Mouse (Mus musculus) gastrocnemius, postnatal 4 days (tissue): ENCODE measurements around the gene Eya2. TPM values are rescaled to one million over a fixed set of nuclear protein-coding genes. Genes with fewer than 3 reads are reported as not detected.
A peak's percentile ranks its signal among the peaks of the same experiment; 100 is the strongest.
"Not testable (repeated sequence)": the region's sequence is repeated elsewhere in the genome, so short reads cannot be mapped to it uniquely, and the experiment has no call there.

Experiments
- DNase-seq, 2 experiments: peaks; one replicate each; pipeline ENCODE4 v3.0.0; 2021 to 2022; ENCODE audit warnings: low spot score in 2 of 2, mixed read lengths in 2 of 2
- total RNA-seq, 2 experiments: library from RNA; stranded (reverse); gene quantifications; 2 replicates each; pipeline ENCODE4 v1.2.3; 2021

Eya2 gene
- total RNA-seq, 2 experiments from 2014 or later = 6.0 to 15.0 TPM

DNA sequence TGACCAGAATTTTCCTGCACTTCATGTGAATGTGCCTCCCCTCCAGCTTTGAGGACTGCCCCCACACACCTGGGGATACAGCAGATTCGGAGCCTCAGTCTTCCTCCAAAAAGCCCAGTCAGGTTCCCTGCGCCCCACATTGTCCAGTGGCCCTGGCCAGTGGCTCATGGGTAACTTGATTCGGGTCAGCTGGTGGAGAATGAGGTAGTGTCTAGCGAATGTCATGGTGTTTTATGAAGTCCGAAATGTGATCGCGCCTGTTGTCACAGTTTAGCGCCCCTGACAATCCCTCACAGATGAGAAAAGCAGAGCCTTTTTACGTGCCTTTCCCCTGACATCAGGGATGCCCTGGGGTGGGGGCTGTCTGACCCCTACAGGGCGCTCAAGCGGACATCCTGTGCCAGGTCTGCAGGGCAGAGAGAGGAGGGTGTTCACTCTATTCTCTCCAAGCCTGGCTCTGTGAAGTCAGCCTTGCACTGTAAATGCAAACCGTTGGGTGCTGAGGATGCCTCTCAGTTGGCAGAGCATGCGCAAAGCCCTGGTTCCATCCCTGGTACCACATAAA, 164.7 kb downstream of the Eya2 start:
- DNase-seq = no peak

DNA sequence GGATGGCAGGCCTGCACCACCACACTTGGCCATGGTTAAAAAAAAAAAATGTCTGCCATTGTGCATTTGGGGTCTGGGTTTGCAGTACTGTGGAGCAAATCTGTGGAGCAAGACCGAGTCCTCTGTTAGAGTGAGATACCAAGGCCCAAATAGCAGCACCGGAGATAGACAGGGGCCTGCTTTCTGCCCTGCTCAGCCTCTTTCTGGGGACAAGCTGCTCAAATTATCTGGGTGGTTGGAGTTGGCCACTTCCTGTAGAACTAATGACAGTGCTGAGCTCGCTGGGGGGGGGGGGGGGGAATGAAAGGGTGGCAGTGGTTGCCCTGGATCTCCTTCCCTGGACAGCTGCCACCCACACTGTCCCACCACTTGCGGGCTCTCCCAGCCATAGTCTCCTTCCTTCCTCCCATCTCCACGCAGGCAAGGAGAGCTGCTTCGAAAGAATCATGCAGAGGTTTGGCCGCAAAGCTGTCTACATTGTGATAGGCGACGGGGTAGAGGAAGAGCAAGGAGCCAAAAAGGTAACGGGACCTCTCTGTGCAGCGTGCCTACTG, 174.1 kb downstream of the Eya2 start:
- no peak for DNase-seq

DNA sequence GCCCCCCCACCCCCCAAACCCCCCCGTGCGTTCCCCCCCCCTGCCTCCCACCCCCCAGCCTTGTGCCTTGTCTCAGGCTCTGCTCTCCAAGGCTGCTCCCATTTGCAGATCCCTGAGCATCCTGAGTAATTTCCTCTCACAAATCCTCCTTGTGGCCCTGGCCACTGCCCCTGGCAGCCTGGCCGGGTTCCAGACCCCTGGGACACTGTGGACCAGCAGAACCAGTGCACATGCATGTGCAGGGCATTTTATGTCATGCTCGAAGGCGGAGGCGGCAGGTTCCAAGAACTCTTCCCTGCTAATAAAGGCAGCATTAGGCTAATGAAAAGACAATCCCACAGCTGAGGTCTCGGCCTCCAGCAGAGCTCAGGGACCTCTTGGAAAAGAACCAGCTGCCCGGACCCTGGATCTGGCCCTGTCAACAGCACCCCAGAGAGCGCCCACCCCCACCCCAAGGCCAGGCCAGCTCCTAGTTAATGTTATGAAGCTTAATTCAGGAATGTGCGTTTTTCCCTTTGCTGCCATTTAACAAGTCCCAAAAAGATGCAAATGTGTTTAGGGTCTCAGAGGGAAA, 174.6 kb downstream of the Eya2 start:
- DNase-seq = no peak

DNA sequence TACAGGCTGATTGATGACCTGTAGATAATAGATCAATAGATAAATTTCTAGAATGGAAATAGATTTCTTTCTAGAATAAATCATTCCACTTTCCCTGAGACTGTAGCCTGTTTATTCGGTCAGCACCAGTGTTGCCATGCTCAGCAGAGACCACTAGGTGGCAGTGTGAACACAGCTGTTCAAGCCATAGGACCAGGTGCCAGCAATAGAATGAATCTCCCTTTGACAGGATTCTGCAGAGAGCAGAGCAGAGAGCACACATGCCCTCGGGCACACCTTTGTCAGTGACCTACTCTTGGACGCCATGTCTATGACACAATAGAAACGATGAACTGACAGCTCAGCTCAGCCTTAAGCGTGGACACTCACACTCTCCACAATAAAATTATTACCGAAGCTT, 184.1 kb downstream of the Eya2 start:
- peak; percentile 46 to 74 for DNase-seq

DNA sequence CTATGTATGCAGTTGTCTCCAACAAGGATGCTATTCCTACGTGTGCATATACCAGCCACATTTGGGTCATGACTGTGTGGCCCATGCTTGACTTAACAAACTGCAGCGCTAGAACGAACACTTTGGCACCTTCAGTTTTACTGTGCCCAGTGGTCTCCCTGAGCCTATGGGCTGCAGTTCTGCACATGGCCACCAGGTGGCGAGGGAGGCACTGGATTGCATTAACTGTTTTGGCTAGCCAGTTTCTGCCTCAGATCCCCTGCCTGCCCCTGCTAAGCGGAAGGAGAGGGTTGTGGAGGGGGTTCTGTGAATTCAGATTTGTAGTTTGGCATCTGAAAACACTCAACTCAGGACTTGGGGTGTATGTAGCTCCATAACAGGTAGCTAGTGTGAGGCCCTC, 187.5 kb downstream of the Eya2 start:
- DNase-seq = peak; percentile 72 to 82

DNA sequence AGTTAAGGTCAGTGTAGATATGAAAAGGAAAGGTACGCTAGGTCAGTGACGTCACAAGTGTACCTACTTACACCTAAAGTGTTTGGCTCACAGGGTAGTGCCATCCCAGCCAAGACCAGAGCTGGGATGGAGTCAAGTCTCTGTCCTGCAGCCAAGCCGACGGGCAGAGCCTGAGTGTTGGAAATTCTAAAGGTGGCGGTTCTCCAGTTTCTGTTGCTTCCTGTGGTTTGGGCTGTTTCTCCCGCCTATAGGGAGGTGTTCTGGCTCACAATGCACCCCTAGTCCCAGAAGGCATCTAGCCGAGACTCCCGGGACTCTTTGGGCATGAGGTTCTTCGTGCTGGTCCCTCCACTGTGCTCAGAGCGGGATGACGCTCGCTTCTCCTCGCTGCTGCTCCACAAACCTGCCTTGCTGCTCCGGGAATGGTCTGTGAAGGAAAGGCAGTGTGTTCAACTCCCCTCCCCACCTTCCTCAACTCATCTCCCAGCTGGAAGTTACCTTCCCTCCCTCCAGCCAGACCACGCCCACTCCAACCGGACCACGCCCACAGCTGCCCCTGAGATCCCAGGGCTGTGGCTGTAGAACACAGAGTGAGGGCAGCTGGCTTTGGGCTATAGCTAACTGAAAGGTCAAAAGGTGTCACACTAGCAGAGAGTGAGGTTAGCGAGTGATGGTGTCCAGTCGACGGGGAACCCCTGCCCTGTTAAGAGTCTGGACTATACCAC, 190.6 kb downstream of the Eya2 start:
- no peak for DNase-seq

DNA sequence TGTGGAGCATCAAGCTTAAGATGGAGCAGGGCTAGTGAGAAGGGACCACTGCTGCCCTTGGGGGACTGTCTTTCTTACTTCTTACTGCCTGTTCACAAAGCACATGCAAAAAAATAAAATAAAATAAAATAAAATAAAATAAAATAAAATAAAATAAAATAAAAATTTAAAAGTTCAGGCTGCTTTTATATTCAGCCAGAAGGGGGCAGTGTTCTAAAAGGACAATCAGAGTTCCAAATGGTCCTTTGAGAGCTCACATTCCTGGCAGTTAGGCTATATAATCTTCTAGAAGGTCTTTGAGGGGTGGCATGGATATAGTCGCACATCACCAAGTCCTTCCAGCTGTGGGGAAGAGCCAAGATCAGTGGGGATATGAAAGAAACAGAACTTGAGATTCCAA, 191.6 kb downstream of the Eya2 start:
- no peak for DNase-seq

DNA sequence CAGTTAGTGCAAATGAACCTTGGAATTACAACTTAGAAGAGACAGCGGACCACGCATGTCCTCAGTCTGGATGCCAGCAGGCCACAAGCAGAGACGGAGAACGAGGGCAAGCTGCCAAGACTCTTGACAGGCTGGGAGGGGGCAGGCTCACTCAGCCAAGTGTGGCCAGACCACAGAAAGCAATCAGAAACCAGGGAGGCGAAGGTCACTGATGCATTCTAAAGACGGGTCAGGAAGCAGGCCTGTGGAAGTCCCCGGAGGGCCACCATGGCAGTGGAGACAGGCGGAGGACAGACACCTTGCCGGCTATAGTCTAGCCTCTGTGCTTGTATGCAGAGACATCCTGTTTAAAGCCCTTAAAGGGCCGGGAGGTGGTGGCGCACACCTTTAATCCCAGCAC, 193.2 kb downstream of the Eya2 start:
- peak; percentile 53 to 81 for DNase-seq

DNA sequence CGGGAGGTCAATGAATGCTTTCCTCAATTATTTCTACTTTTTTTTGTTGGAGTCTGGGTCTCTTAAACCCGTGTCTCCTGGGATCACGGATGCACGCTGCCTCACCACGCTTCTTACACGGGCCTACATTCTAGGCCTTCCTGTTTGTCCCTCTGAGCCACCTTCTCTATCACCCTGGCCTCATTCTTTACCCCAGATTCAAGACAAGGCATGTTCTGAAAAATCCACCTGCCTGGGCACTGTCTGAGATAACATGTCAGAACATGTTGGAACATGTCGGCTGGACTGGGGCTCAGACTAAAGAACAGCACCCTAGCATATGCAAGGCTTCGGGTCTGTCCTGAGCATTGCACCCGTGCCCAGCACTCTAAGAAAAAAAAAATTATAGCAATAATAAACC, 194.0 kb downstream of the Eya2 start:
- no peak for DNase-seq

DNA sequence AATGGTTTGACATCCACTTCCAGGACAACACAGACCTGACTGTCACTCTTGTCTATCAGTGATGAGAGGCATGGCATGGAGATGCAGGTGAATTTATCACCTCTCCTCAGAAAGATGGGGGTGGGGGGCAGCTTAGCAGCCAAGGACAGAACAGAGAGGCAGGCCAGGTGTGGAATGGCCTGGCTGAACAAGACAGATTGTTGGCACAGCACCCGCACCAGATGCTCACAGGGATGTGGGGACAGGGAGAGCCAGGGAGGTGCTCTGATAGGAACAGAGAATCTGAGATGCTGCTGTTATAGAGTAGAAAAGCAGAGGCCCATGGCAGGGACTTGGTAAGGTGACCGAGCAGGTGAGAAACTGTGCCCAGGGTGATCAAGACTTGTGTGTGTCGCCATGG, 194.8 kb downstream of the Eya2 start:
- no peak for DNase-seq

DNA sequence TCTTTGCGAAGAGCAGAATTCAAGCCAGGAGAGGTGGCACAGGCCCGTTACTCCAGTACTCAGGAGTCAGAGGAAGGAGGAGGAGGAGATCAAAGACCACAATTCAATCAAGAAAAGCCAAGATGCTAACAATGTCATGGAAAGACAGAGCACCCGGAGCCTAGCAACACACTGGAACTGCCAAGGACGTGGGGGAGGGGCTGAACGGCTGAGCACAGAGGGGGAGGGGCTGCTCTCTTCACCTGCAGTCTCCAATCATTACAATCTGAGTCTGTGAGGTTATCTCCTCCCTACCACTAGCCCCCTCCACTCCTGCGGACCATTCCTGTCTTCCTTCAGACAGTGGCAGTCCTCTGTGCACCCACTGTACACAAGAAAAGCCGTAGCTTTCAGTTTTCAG, 196.2 kb downstream of the Eya2 start:
- no peak for DNase-seq

DNA sequence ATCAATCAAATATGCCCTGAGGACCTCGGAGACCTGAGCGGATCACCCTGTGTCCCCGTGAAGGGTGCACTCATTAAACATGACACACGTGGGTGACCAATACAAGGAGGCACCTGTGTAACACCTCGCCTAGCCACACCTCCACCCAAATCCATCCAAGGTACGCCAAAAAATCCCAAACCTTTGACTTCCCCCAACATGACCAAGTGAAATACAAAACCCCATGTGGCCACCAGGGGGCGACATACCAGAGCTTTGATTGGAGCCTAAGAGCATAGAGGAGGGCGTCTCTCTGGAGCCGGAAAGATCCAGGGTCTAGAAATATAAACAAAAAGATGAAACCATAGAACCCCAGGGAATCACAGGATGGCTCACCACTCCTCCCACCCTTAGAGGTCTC, 196.8 kb downstream of the Eya2 start:
- DNase-seq = peak in 1 of 2 experiments; percentile 56

DNA sequence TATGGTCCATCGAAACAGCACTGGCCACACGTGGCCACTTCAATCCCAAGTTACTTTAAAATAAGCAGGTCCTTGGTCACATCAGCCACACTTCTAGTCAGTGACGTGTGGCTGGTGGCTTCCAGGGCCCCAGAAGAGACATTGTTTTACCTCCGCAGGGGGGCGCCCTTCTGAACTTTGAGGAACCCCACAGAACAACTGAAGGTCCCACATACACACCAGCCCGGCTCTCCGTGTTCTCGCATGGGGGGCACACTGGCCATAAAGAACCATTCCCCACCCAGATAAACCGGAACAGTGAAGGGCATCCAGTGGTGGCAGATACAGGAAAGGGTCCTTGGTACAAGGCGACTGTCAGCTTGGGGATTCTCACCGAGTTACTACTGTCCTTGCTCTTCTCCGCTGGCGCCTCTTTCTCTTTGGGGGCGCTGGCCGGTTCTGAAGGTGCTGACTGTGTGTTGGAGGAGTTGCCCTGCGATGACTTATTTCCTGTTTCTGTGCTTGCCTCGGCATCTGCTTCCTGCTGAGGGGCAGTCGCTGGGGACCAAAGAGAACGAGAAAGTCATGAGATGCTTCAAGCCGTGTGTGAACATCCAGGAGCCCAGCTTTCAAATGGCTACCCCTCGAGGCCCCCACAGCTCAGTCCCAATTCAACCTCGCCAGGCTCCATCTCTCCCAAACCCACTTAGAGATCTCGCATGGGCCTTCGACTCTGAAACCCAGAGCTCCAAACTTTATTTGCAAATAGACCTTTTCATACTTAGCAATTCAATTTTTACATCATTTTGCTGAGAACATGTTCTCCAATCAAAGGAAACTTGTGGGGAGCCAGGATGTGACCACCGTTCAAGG, 197.8 kb downstream of the Eya2 start:
- DNase-seq = no peak

DNA sequence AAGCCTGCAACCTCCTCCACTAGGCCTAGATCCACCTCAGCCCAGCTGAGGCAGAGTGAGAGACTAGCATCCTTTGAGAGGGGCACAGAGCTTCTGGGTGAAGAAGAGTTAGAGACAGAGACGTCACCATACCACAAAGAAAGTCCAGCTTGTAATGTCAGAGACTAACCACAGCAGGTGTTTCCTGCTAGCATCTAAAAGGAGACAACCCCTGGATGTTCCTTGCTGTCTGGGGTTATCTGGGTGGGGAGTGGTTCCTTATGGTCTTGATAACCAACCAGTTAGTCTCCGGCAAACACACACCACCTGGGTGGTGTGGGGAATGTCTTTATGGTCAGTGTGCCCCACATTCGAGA, 198.4 kb downstream of the Eya2 start:
- no peak for DNase-seq

DNA sequence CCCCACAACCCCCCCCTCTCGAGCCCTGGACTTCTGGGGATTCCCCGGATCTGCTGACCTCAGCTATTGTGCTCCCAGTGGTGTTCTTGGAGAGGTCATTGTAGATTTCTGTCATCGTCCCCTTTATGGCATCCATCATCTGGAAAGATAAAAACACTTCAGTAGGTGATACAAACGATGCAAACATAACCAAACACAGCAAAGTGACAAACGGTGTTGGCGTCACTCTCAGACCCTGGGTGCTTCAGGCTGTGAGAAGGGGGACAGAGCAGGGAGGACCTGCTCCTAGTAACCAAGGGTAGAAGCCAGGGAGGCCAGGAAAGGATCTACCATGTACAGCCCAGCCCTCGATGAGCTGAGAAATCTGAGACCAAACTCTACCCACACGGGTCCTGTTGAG, 203.0 kb downstream of the Eya2 start:
- no peak for DNase-seq

DNA sequence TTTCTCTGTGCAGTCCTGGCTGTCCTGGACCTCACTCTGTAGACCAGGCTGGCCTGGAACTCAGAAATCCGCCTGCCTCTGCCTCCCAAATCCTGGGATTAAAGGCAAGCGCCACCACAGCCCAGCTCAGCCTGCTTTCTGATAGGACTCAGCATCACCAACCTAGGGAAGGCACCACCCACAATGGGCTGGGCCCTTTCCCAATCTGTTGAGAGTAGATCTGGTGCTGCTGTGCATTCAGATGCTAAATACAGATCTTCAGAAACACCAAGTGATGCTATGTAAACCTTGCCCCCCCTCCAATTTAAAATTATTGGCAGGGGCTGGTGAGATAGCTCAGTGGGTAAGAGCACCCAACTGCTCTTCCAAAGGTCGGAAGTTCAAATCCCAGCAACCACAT, 205.3 kb downstream of the Eya2 start:
- DNase-seq = not testable (repeated sequence)

DNA sequence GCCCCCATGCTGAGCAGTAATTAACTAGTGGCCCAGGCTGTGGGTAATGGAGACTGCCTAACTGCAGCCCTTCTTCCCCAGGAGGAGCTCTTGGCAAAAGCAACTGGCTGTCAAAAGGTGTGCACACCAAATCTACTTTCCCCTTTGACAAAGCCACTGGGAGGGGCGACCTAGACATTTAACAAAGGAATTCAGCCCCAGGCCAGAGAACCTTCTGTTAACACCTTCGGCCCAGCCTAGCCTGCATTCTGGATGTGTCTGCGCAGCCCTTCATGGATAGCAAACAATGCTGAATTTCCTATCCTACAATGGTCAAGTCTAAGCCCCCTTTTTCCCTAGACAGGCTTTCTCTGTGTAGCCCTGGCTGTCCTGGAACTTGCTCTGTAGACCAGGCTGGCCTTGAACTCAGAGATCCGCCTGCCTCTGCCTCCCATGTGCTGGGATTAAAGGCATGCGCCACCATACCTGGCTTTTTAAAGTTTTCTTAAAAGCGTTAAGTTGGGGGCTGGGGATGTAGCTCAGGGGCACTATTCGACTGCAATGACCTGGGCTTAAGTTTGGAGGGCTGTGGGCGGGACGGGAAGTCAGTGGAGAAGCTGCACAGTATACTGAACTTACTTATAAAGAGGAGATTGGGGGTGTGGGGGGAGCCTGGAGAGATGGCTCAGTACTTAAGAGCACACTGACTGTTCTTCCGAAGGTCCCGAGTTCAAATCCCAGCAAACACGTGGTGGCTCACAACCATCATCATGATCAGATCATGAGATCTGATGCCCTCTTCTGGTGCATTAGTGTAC, 213.5 kb downstream of the Eya2 start:
- no peak for DNase-seq

DNA sequence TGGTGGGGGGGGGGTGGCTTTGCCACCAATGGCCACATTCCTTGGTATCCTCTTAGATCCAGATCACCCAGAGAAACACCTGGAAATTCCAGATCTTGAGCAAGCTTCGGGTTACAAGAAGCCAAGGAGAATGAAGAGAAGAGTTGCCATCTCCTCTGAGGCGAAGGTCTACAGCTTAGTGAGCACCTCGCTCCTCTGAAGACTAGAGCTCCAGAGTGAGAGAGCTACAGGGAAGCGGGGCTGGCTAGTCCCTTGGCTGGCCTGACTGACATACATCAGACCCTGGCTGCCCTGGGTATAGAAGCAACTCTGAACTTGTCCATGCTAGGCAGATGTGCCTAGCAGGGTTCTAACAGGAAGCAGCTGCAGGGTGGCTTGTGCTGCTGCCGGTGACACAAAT, 214.3 kb downstream of the Eya2 start:
- DNase-seq = no peak

DNA sequence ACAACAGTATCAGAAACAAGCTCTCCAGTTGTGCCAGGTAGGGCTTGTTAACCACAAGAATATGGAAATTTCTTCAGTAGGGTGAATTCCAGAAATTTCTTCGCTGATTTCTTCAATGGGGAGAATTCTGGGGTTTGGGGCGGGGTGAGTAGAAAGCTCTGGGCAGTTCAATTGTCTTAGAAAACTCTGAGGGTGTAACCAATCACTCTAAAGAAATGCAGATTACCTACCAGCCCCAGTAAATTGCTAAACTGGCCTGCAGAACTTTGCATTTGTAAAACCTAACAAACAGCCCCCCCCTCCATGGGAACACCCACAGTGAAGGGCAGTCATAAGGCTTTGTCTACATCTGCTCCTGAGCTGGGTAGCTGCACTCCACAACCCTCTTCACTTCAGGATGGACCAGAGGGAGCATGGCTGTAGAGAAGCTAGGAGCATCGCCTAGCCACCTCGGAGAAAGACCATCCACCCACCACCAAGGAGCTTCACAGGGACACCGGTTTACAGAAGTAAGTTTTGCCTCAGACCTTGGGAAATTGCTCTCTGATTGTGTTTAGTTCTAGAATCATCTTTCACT, 215.2 kb downstream of the Eya2 start:
- no peak for DNase-seq

DNA sequence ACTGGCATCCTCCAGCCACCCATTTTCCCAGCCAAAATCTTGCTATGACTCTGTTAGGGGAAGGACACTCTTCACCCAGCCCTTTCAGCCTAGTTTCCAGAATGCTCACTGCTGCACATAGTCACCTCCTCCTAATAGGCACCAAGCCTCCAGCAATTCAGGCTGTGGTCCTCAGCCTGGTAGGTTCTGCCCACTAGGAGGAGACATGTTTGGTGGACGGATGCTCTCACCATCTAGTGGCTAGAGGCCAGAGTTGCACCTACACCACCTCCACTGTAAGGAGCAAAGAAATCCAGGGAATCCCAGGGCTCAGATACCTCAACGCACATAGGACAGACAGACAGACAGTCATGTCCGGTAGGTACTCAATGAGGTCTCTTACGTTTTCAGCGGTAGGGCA, 216.7 kb downstream of the Eya2 start:
- DNase-seq = no peak

DNA sequence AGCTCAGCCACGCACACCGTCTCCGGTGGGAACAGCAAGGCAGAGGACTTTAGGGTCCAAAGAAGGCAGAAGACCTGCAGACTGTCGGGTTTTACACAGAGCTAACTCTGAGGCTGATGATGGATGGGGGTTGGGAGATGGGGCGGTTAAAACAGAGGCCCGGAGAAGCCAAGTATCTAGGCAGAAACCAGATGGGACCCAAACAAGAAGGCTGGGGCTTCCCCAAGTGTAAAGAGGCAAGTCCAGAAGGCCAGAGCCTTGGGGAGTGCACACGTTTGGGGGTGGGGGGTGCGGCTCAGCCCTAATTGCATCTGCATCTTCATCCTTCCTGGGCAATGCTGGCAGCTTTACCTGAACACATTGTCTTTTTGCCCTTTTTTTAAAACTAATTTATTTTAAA, 218.1 kb downstream of the Eya2 start:
- no peak for DNase-seq
